Mouse (Mus musculus) ES-Bruce4 (cell line): ENCODE results near the gene Msantd1.

Experiments
- CTCF ChIP-seq: IDR thresholded peaks from one replicate; pipeline ENCODE4 v1.8.1; 2011; ENCODE audit warnings: low read depth, low read length
- EP300 ChIP-seq: IDR thresholded peaks from 2 replicates; pipeline ENCODE4 v1.6.1; 2011; ENCODE audit warnings: low read depth, low read length; ENCODE audit not compliant: insufficient read depth
- POLR2A ChIP-seq: IDR thresholded peaks from one replicate; pipeline ENCODE4 v1.8.1; 2011; ENCODE audit warnings: low read length; ENCODE audit not compliant: insufficient read depth

- TF ChIP-seq EP300 = no peak
- no peak for TF ChIP-seq POLR2A
- TF ChIP-seq CTCF = no peak
Observed at GRCm38 (mm10) chr5:34922531-34922930, 14.7 kb downstream of the Msantd1 start.
